Mouse (Mus musculus): ENCODE data around the gene Ciita. TPM values are rescaled to one million over a fixed set of nuclear protein-coding genes. Genes with fewer than 3 reads are reported as not detected.

Gene Ciita
- total and polyA plus RNA-seq, 2 experiments from 2014 or later = under 0.01 to 0.26 TPM

DNA sequence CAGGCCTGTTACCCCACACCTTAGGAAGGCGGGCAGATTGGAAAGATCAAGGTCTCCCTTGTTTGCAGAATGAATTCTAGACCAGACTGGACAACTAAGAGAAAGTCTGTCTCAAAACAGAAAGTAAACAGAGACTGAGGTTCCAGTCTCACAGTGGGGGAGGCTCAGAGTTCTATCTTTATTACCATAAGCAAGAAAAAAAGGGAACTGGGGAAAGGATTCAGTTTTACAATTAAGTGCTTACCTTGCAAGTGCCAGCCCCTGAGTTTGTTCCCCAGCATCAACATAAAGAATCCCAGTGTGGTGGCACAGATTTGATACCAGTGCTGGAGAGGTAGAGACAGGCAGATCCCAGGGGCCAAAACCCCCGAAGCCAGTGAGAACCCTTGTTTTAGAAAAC lies 3.9 kb upstream of the Ciita start:
- Histone ChIP-seq H3K9ac (replicated peaks; ENCODE audit: low read length, poor library complexity, severe bottlenecking) (no peak overlapping the region), H3K4me1 (ENCODE audit: insufficient read depth, low read length) (no peaks in the 10 kb centered on the region), H3K27ac (ENCODE audit: low read depth, low read length) (no peak overlapping the region), H3K36me3 (ENCODE audit: insufficient read depth, low read length) (no peaks in the 10 kb centered on the region), H3K4me3 (ENCODE audit: low read depth, low read length) (no peak overlapping the region), H3K4me2 (ENCODE audit: low read depth, low read length, poor library complexity, severe bottlenecking) (no peak overlapping the region), H3K27me3 (ENCODE audit: insufficient read depth, low read length) (no peaks in the 10 kb centered on the region), H3K9me3 (ENCODE audit: low read length) (no peaks in the 10 kb centered on the region)
- 59% methylated on average over 2 of the region's 2 CpGs for WGBS
- DNase-seq (ENCODE audit: low spot score) (no peak), ATAC-seq (ENCODE audit: low FRiP score) (no peak)
- TF ChIP-seq CTCF (IDR thresholded peaks at IDR 0.05) = no peak

DNA sequence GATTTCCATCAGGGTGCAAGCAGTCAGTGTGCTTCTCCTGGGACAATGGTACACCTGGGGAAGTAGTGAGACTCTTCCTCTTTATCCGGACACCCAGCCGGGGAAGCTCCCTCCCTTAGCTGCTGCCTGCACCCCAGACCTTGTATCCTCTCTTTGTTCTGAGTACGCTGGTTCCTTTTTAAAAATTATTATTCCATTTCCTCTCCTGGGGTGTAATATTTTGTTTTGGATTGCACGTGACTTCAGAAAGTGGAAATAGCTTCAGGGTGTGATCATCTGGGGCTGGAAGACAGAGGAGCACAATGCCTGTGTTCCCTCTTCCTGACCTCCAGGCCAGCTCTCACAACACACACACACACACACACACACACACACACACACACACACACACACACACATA lies 2.5 kb downstream of the Ciita start:
- H3K4me1 ChIP-seq (ENCODE audit: insufficient read depth, low read length) = no peaks in the 10 kb centered on the region
- ATAC-seq (ENCODE audit: low FRiP score) (no peak), DNase-seq (ENCODE audit: low spot score) (no peak)

DNA sequence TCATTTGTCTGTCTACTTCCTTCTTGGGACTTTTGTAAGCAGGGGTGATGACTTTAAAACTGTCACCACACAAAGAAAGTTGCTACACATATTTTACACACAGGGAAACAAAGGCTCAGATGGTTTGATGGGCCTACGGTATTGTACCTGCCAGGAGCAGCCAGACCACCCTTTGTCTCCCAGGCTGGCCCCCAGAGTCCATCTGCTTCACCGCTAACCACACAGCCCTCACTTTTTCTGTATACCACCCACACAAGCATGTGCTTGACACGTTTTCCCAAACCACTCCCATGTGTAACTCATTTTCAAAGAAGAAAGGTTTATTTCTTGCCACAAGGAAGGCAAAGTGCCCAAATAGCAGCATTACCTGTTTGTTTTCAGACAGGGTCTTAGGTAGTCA lies 7.1 kb downstream of the Ciita start:
- Histone ChIP-seq H3K27me3 (ENCODE audit: insufficient read depth, low read length) (0 out of 2 replicates have a peak, but pooled peaks cover 5% of the 10 kb centered on the region), H3K9me3 (ENCODE audit: low read length) (no peaks in the 10 kb centered on the region), H3K4me3 (ENCODE audit: low read depth, low read length) (no peak overlapping the region), H3K4me1 (ENCODE audit: insufficient read depth, low read length) (no peaks in the 10 kb centered on the region), H3K36me3 (ENCODE audit: insufficient read depth, low read length) (no peaks in the 10 kb centered on the region), H3K4me2 (ENCODE audit: low read depth, low read length, poor library complexity, severe bottlenecking) (no peak overlapping the region), H3K27ac (ENCODE audit: low read depth, low read length) (no peak overlapping the region), H3K9ac (replicated peaks; ENCODE audit: low read length, poor library complexity, severe bottlenecking) (no peak overlapping the region)
- no peak for DNase-seq (ENCODE audit: low spot score)
- 81% methylated on average over 3 of the region's 3 CpGs for WGBS
- ATAC-seq (ENCODE audit: low FRiP score) = no peak
- TF ChIP-seq CTCF (IDR thresholded peaks at IDR 0.05) = no peak

More for the DNA sequence above, 2.5 kb downstream of the Ciita start:
- H3K27ac ChIP-seq (ENCODE audit: low read depth, low read length) = no peak overlapping the region
- H3K4me3 ChIP-seq (ENCODE audit: low read depth, low read length) = no peak overlapping the region
- H3K9me3 ChIP-seq (ENCODE audit: low read length) = no peaks in the 10 kb centered on the region
- H3K9ac ChIP-seq (replicated peaks; ENCODE audit: low read length, poor library complexity, severe bottlenecking) = no peak overlapping the region
- TF ChIP-seq CTCF (IDR thresholded peaks at IDR 0.05) = no peak
- no peaks in the 10 kb centered on the region for H3K36me3 ChIP-seq (ENCODE audit: insufficient read depth, low read length)
- H3K27me3 ChIP-seq (ENCODE audit: insufficient read depth, low read length) = no peaks in the 10 kb centered on the region
- no peak overlapping the region for H3K4me2 ChIP-seq (ENCODE audit: low read depth, low read length, poor library complexity, severe bottlenecking)
- WGBS = 53% methylated on average over 4 of the region's 4 CpGs

DNA sequence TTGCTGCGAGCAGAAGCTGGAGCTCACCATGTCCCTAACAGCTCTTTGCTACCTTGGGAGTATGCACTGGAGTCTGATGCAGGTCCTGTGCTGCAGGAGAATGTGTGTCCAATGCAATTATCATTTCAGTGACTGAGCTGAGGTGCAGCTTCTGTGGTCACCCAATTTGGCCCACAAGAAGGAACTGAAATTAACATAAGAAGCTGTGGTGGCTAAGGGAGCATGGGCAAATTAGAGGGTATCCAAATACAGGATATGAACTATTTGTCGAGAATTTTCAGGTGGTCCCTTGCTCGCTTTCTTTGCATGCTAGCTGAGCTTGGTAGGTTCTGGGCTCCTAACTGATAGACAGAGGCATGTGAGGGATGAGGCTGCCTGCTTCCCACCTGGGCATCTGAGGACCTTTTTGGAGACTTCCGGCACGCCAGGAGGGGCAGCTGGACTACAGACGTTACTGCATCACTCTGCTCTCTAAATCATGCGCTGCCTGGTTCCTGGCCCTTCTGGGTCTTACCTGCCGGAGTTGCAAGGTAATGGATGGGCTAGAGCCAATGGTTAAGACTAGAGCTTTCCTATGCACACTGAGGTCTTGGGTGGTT lies 8.1 kb downstream of the Ciita start:
- WGBS = 90% methylated on average over 8 of the region's 8 CpGs
- H3K27ac ChIP-seq (ENCODE audit: low read depth, low read length) = no peak overlapping the region
- no peaks in the 10 kb centered on the region for H3K36me3 ChIP-seq (ENCODE audit: insufficient read depth, low read length)
- DNase-seq (ENCODE audit: low spot score) = no peak
- no peak overlapping the region for H3K4me2 ChIP-seq (ENCODE audit: low read depth, low read length, poor library complexity, severe bottlenecking)
- no peaks in the 10 kb centered on the region for H3K4me1 ChIP-seq (ENCODE audit: insufficient read depth, low read length)
- no peak overlapping the region for H3K9ac ChIP-seq (replicated peaks; ENCODE audit: low read length, poor library complexity, severe bottlenecking)
- TF ChIP-seq CTCF (IDR thresholded peaks at IDR 0.05) = no peak
- ATAC-seq (ENCODE audit: low FRiP score) = no peak
- no peak overlapping the region for H3K4me3 ChIP-seq (ENCODE audit: low read depth, low read length)
- H3K9me3 ChIP-seq (ENCODE audit: low read length) = no peaks in the 10 kb centered on the region
- 0 out of 2 replicates have a peak, but pooled peaks cover 5% of the 10 kb centered on the region for H3K27me3 ChIP-seq (ENCODE audit: insufficient read depth, low read length)

DNA sequence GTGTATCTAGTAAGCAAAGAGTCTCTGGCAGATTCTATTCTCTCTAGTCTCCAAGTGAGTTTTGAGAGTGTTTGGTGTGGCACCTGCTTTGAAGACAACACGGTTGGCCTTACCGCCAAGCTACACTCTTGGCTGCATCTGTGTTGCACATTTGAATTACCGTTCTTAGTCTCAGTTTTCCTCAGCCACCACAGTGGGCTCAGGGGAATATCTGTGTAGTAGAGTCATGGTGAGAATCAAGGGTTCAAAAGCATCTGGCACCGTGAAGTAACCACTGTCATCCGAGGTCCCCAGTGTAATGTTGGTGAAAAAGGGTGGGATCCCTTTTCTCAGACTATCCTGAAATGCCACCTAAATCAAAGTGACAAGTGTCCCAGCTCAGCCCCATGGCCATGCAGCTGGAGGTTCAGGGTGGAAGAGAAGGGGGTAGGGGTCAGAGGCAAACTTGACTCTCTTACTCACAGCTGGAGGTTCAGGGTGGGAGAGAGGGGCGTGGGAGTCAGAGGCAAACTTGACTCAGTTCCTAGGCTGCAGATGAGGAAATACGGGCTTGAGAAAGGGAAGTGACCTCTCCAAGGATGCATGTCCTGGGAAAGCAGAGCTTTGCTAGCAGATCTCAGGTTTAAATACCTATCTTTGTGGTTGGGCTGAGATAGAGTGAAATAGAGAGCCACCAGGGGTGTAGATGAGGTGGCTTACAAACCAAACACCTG lies 9.1 kb downstream of the Ciita start:
- H3K27me3 ChIP-seq (ENCODE audit: insufficient read depth, low read length) = 0 out of 2 replicates have a peak, but pooled peaks cover 5% of the 10 kb centered on the region
- DNase-seq (ENCODE audit: low spot score) (no peak), ATAC-seq (ENCODE audit: low FRiP score) (no peak)
- no peaks in the 10 kb centered on the region for H3K4me1 ChIP-seq (ENCODE audit: insufficient read depth, low read length)
- H3K27ac ChIP-seq (ENCODE audit: low read depth, low read length) = no peak overlapping the region
- 82% methylated on average over 7 of the region's 7 CpGs for WGBS
- no peaks in the 10 kb centered on the region for H3K36me3 ChIP-seq (ENCODE audit: insufficient read depth, low read length)
- no peak overlapping the region for H3K9ac ChIP-seq (replicated peaks; ENCODE audit: low read length, poor library complexity, severe bottlenecking)
- TF ChIP-seq CTCF (IDR thresholded peaks at IDR 0.05) = no peak
- H3K4me2 ChIP-seq (ENCODE audit: low read depth, low read length, poor library complexity, severe bottlenecking) = no peak overlapping the region
- H3K9me3 ChIP-seq (ENCODE audit: low read length) = no peaks in the 10 kb centered on the region
- H3K4me3 ChIP-seq (ENCODE audit: low read depth, low read length) = no peak overlapping the region

DNA sequence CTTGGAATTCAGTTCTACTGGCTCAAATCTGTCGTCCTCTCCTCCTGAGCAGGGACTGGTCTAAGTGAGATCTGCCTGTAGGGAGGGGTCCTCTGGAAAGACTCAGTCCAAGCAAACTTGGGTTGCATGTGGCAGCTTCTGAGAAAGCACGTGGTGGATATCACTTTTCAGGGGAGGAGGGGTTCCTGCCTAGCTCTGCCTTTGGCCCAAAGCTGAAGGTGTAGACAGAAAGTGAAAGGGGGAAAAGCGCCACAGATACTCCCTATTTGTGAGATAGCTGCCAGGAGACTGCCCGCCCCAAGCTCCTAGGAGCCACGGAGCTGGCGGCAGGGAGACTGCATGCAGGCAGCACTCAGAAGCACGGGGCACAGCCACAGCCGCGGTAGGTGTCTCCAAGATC lies 9.6 kb downstream of the Ciita start:
- no peak overlapping the region for H3K4me3 ChIP-seq (ENCODE audit: low read depth, low read length)
- no peak overlapping the region for H3K27ac ChIP-seq (ENCODE audit: low read depth, low read length)
- H3K9me3 ChIP-seq (ENCODE audit: low read length) = no peaks in the 10 kb centered on the region
- TF ChIP-seq CTCF (IDR thresholded peaks at IDR 0.05) = no peak
- DNase-seq (ENCODE audit: low spot score) (no peak), ATAC-seq (ENCODE audit: low FRiP score) (no peak)
- 0 out of 2 replicates have a peak, but pooled peaks cover 5% of the 10 kb centered on the region for H3K27me3 ChIP-seq (ENCODE audit: insufficient read depth, low read length)
- 8% methylated on average over 9 of the region's 9 CpGs for WGBS
- peak overlapping the region; percentile 33 for H3K4me2 ChIP-seq (ENCODE audit: low read depth, low read length, poor library complexity, severe bottlenecking)
- H3K4me1 ChIP-seq (ENCODE audit: insufficient read depth, low read length) = no peaks in the 10 kb centered on the region
- no peak overlapping the region for H3K9ac ChIP-seq (replicated peaks; ENCODE audit: low read length, poor library complexity, severe bottlenecking)
- H3K36me3 ChIP-seq (ENCODE audit: insufficient read depth, low read length) = no peaks in the 10 kb centered on the region

Measured in midbrain, postnatal 0 days (tissue).